13 mouse cellular contexts compared by ENCODE assay signal in genomic region chr14:45325471-45325870, GRCm38 (mm10). TPM values are rescaled to one million over a fixed set of nuclear protein-coding genes. Genes with fewer than 3 reads are reported as not detected.
DNase-seq lines count a peak whose midpoint lies in the region; ATAC-seq and TF ChIP-seq lines count a peak whose summit lies in the region.
"Had no signal": no experiment of that assay in that cellular context is flagged by ENCODE, and none has a peak within 500 bp of the region (broad histone marks: within the 10 kb centered on the region; RNA-seq: fewer than 3 reads in every experiment).

No protein-coding gene starts in this region.

- H3K9me3 ChIP-seq in lung, postnatal 0 days (ENCODE audit: low read length), result no peaks in the 10 kb centered on the region
- H3K9me3 ChIP-seq: neural tube, embryonic 15.5 days had no signal

- peak; percentile 81 for TF ChIP-seq EP300 in lung, postnatal 0 days (IDR thresholded peaks at IDR 0.05)

- H3K4me3 ChIP-seq in lung, postnatal 0 days (ENCODE audit: low read depth, low read length), result no peak overlapping the region
- H3K4me3 ChIP-seq: erythroblast, embryonic 14.5 days; neural tube, embryonic 15.5 days had no signal

- H3K27me3 ChIP-seq in lung, postnatal 0 days (replicated peaks; ENCODE audit: insufficient read depth, low read length), result no peaks in the 10 kb centered on the region
- H3K27me3 ChIP-seq: neural tube, embryonic 15.5 days had no signal

- no peak overlapping the region for H3K4me2 ChIP-seq in lung, postnatal 0 days (replicated peaks; ENCODE audit: low read depth, low read length)
- H3K4me2 ChIP-seq: heart, embryonic 11.5 days; lung, embryonic 14.5 days; neural tube, embryonic 15.5 days had no signal

- no peak overlapping the region for H3K9ac ChIP-seq in lung, postnatal 0 days (replicated peaks; ENCODE audit: low read depth)
- H3K9ac ChIP-seq: lung, embryonic 14.5 days; neural tube, embryonic 15.5 days had no signal

- no peak for TF ChIP-seq CTCF in lung, postnatal 0 days (IDR thresholded peaks at IDR 0.05)

- ATAC-seq in lung, postnatal 0 days, result peak; percentile 55
- no peak for ATAC-seq in CD4-positive, CD25-positive, alpha-beta regulatory T cell, adult 4 months

- no peaks in the 10 kb centered on the region for H3K36me3 ChIP-seq in lung, postnatal 0 days (ENCODE audit: insufficient read depth, low read length)
- H3K36me3 ChIP-seq: neural tube, embryonic 15.5 days had no signal

- no peaks in the 10 kb centered on the region for H3K4me1 ChIP-seq in lung, postnatal 0 days (ENCODE audit: insufficient read depth, low read depth, low read length)
- H3K4me1 ChIP-seq: neural tube, embryonic 15.5 days had no signal

- peak; percentile 25 to 47 for DNase-seq in cerebellum, postnatal 14 days
- no peak for DNase-seq in cerebellum, postnatal 25 days
- DNase-seq in 3134 (ENCODE audit: extremely low read depth, insufficient read length, low spot score), result peak; percentile 75
- peak; percentile 69 for DNase-seq in adrenal gland, postnatal 14 days
- DNase-seq in lung, postnatal 0 days (ENCODE audit: low spot score), result peak; percentile 93
- no peak for DNase-seq in frontal cortex, postnatal 10 days (ENCODE audit: low spot score in 2 of 2)
- DNase-seq in ovary, postnatal 14 days (ENCODE audit: low spot score), result no peak
- DNase-seq: lung, embryonic 14.5 days had no signal

- H3K27ac ChIP-seq in lung, postnatal 0 days (ENCODE audit: low read length), result no peak overlapping the region
- H3K27ac ChIP-seq: kidney, postnatal 0 days; neural tube, embryonic 15.5 days had no signal

RNA-seq across cellular contexts. Expression of gene Psmc6, which starts 4.1 kb away (rescaled TPM):
- 114 and 121 TPM in 2 replicates for total RNA-seq in adrenal gland, postnatal 14 days (2021)
- polyA plus RNA-seq in lung, postnatal 0 days (2015; fragmentation: Nextera tagmentation; extraction: Ambion mirVana), result 82.1 and 94.4 TPM in 2 replicates
- polyA plus RNA-seq in CD4-positive, CD25-positive, alpha-beta regulatory T cell, adult 4 months (2017; shearing (Covaris generic)), result 100 to 1,000 TPM; 131 to 179 TPM

RNA-seq across cellular contexts. Expression of gene Ero1l, which starts 6.9 kb away (rescaled TPM):
- total RNA-seq in adrenal gland, postnatal 14 days (2021), result 33.7 and 37.0 TPM in 2 replicates
- polyA plus RNA-seq in lung, postnatal 0 days (2015; fragmentation: Nextera tagmentation; extraction: Ambion mirVana), result 24.5 and 24.9 TPM in 2 replicates
- 10 to 100 TPM; 17.8 to 28.1 TPM for polyA plus RNA-seq in CD4-positive, CD25-positive, alpha-beta regulatory T cell, adult 4 months (2017; shearing (Covaris generic))

RNA-seq across cellular contexts. Expression of gene Styx, which starts 25.4 kb away (rescaled TPM):
- total RNA-seq in adrenal gland, postnatal 14 days (2021), result 28.5 and 32.3 TPM in 2 replicates
- 75.1 and 79.7 TPM in 2 replicates for polyA plus RNA-seq in lung, postnatal 0 days (2015; fragmentation: Nextera tagmentation; extraction: Ambion mirVana)
- 10 to 100 TPM; 18.3 to 23.8 TPM for polyA plus RNA-seq in CD4-positive, CD25-positive, alpha-beta regulatory T cell, adult 4 months (2017; shearing (Covaris generic))

Comparison
In these comparisons a context has a peak if more than half of its experiments do, and no peak if none do; other contexts are left out.
1. DNase-seq: peak in cerebellum, postnatal 14 days (2 of 2), 3134 (single experiment), adrenal gland, postnatal 14 days (single experiment) and lung, postnatal 0 days (single experiment); none in cerebellum, postnatal 25 days (0 of 2), frontal cortex, postnatal 10 days (0 of 2) and ovary, postnatal 14 days (single experiment).